Mouse (Mus musculus) lung, adult 2 months (tissue): ENCODE measurements around the gene Wdr54.

ENCODE experiments used
- CTCF ChIP-seq: fragments of 200-500 bp; IDR thresholded peaks from 2 replicates; pipeline ENCODE4 v1.5.1; 2011; ENCODE audit warnings: mild to moderate bottlenecking, low read length, control low read depth; ENCODE audit not compliant: insufficient read depth
- POLR2A ChIP-seq: fragments of 200-500 bp; IDR thresholded peaks from 2 replicates; pipeline ENCODE4 v1.6.1; 2011; ENCODE audit warnings: low read depth, mild to moderate bottlenecking, control low read depth, low read length, borderline replicate concordance; ENCODE audit errors: extremely low read depth

GRCm38 (mm10) chr6:83161442-83161841 is 5.2 kb upstream of the Wdr54 start:
- TF ChIP-seq POLR2A (no peak), CTCF (no peak)
